Mouse (Mus musculus) spleen, adult 2 months (tissue): ENCODE results near the gene Irgm1.

Experiments used
- CTCF ChIP-seq: fragments of 200-500 bp; IDR thresholded peaks from 2 replicates; pipeline ENCODE4 v1.5.1; 2011; ENCODE audit warnings: mild to moderate bottlenecking, inconsistent platforms; ENCODE audit not compliant: insufficient read depth, insufficient read length, insufficient replicate concordance; ENCODE audit errors: extremely low read depth
- POLR2A ChIP-seq: fragments of 200-500 bp; IDR thresholded peaks from 2 replicates; pipeline ENCODE4 v1.6.1; 2011; ENCODE audit warnings: low read depth, low read length, inconsistent platforms

GRCm38 (mm10) chr11:48833078-48833730 is 38.3 kb downstream of the Irgm1 start:
- no peak for TF ChIP-seq CTCF
- TF ChIP-seq POLR2A, result no peak
